Mouse (Mus musculus): ENCODE measurements around the gene Riox1. TPM values are rescaled to one million over a fixed set of nuclear protein-coding genes. Genes with fewer than 3 reads are reported as not detected.

The Riox1 gene
- polyA plus RNA-seq, 1 experiment from 2014 or later = 18.0 TPM

DNA sequence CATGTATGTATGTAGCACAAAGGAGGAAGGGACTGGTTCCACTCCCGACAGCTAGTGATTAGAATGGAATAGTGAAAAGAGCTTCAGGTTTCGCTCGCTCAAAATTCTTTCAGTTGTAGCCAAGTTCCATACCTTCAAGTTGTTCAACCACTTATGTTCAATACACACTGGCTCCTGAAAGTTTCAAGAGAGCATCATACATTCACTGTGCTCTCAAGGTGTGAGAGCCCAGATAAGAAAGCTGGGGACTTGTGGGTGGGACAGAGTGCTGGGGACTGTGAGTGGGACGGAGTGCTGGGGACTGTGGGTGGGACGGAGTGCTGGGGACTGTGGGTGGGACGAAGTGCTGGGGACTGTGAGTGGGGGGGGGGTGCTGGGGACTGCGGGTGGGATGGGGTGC, 14.8 kb downstream of the Riox1 start:
- H3K4me3 ChIP-seq (ENCODE audit: low read depth, low read length) = no peak overlapping the region
- no peaks in the 10 kb centered on the region for H3K4me1 ChIP-seq (replicated peaks; ENCODE audit: control insufficient read depth, insufficient read depth, low read length)
- 84% methylated on average over 6 of the region's 7 CpGs for WGBS
- no peak overlapping the region for H3K9ac ChIP-seq (ENCODE audit: low read length)
- no peaks in the 10 kb centered on the region for H3K36me3 ChIP-seq (ENCODE audit: control insufficient read depth, insufficient read depth, low read length)
- no peak overlapping the region for H3K27ac ChIP-seq (ENCODE audit: low read depth, low read length)
- no peak for ATAC-seq (replicated peaks; ENCODE audit: low FRiP score)
- H3K27me3 ChIP-seq (ENCODE audit: control insufficient read depth, insufficient read depth, low read length) = no peaks in the 10 kb centered on the region
- no peak for DNase-seq (ENCODE audit: low spot score)
- no peaks in the 10 kb centered on the region for H3K9me3 ChIP-seq (ENCODE audit: control insufficient read depth, low read length)
- no peak overlapping the region for H3K4me2 ChIP-seq (ENCODE audit: low read depth, low read length, severe bottlenecking)

DNA sequence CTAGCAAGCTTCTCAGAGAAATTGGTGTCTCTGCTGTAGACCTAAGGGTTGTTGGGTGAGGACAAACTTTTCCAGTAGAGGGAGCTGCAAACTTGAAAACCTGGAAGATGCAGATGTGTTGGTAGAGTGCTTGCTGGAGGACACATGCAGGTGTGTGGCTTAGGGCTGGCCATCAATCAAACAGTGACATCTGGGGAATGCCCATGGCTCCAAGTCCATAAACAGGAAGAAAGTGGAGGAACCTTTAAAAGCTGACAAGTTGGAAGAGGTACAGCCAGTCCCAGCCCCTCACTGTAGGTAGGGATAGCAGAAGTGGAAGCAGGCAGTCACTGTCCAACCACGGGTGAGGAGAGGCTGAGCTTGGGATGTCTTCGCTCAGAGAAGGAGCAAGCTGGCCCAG, 21.7 kb downstream of the Riox1 start:
- no peak for DNase-seq (ENCODE audit: low spot score)
- Histone ChIP-seq H3K9ac (ENCODE audit: low read length) (no peak overlapping the region), H3K36me3 (ENCODE audit: control insufficient read depth, insufficient read depth, low read length) (no peaks in the 10 kb centered on the region), H3K27me3 (ENCODE audit: control insufficient read depth, insufficient read depth, low read length) (no peaks in the 10 kb centered on the region), H3K9me3 (ENCODE audit: control insufficient read depth, low read length) (0 out of 2 replicates have a peak, but pooled peaks cover 3% of the 10 kb centered on the region), H3K4me3 (ENCODE audit: low read depth, low read length) (no peak overlapping the region), H3K4me2 (ENCODE audit: low read depth, low read length, severe bottlenecking) (no peak overlapping the region), H3K4me1 (replicated peaks; ENCODE audit: control insufficient read depth, insufficient read depth, low read length) (no peaks in the 10 kb centered on the region), H3K27ac (ENCODE audit: low read depth, low read length) (no peak overlapping the region)
- 85% methylated on average over 2 of the region's 2 CpGs for WGBS
- no peak for ATAC-seq (replicated peaks; ENCODE audit: low FRiP score)

DNA sequence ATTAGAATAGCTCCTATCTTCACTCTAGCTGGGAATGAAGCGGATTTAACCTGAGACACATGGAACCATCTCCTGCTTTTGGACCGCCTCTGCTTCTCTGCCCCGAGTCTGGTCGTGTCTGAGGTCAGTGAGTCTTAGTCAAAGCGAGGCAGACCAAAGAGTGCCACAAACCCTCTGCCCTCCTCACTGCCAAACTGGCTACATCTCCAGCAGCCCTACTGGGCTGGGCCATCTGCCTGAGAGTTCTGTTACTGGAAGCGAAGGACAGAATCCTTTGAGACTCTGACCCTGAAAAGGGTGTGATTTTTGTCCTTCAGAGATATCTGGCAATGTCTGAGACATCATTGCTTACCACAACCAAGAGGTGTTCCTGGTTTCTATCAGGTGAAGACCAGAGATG, 28.5 kb downstream of the Riox1 start:
- H3K27ac ChIP-seq (ENCODE audit: low read depth, low read length) = no peak overlapping the region
- DNase-seq (ENCODE audit: low spot score) = no peak
- no peaks in the 10 kb centered on the region for H3K4me1 ChIP-seq (replicated peaks; ENCODE audit: control insufficient read depth, insufficient read depth, low read length)
- no peak overlapping the region for H3K4me2 ChIP-seq (ENCODE audit: low read depth, low read length, severe bottlenecking)
- no peak overlapping the region for H3K9ac ChIP-seq (ENCODE audit: low read length)
- H3K27me3 ChIP-seq (ENCODE audit: control insufficient read depth, insufficient read depth, low read length) = no peaks in the 10 kb centered on the region
- no peaks in the 10 kb centered on the region for H3K36me3 ChIP-seq (ENCODE audit: control insufficient read depth, insufficient read depth, low read length)
- WGBS = 91% methylated on average over 6 of the region's 6 CpGs
- 0 out of 2 replicates have a peak, but pooled peaks cover 3% of the 10 kb centered on the region for H3K9me3 ChIP-seq (ENCODE audit: control insufficient read depth, low read length)
- ATAC-seq (replicated peaks; ENCODE audit: low FRiP score) = no peak
- no peak overlapping the region for H3K4me3 ChIP-seq (ENCODE audit: low read depth, low read length)

DNA sequence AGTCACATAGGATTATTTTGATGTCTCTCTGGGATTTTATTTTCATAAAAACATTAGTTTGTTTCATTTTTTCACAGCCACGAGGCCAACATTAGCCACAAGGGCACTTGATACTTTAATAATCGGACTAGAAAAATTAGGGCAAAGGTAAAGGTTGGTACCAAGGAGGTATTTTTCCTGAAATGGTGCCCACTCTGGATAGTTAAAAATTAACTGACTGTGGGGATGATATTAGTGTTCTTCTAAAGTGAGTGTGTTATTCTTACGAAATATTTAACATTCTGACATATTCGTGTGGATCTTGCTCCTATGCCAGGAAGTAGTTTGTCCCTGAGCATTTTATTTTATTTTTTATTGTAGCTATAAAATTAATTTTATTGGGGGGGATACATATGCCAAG, 31.2 kb downstream of the Riox1 start:
- H3K36me3 ChIP-seq (ENCODE audit: control insufficient read depth, insufficient read depth, low read length) = no peaks in the 10 kb centered on the region
- no peaks in the 10 kb centered on the region for H3K27me3 ChIP-seq (ENCODE audit: control insufficient read depth, insufficient read depth, low read length)
- ATAC-seq (replicated peaks; ENCODE audit: low FRiP score) = no peak
- no peak for DNase-seq (ENCODE audit: low spot score)
- H3K27ac ChIP-seq (ENCODE audit: low read depth, low read length) = no peak overlapping the region
- H3K9me3 ChIP-seq (ENCODE audit: control insufficient read depth, low read length) = no peaks in the 10 kb centered on the region
- no peak overlapping the region for H3K9ac ChIP-seq (ENCODE audit: low read length)
- H3K4me3 ChIP-seq (ENCODE audit: low read depth, low read length) = no peak overlapping the region
- no peaks in the 10 kb centered on the region for H3K4me1 ChIP-seq (replicated peaks; ENCODE audit: control insufficient read depth, insufficient read depth, low read length)
- WGBS = 84% methylated on average over 4 of the region's 4 CpGs
- no peak overlapping the region for H3K4me2 ChIP-seq (ENCODE audit: low read depth, low read length, severe bottlenecking)

DNA sequence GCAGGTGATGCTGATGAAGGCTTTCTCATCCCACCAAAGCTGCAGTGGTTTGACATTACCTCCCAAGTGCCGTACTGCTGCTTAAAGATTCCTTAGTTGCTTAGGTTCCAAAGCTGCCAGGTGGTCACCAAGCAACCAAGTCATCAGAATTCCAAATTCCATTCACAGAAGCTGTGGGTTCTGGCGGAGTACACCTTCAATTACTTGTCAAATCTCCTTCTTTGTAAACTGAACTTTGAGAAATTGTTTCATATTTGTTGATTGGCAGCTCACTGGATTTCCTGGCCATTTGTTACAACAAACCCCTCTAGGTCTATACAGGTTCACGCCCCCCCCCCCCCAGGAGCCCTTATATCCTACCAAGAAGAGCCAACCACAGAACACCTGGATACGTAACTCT, 34.3 kb downstream of the Riox1 start, which contains the start of gene Heatr4:
Heatr4 (minus strand) TSS at position 101 of the 400 bp plus-strand sequence.
- no peak within 1 kb of the TSS for H3K4me3 ChIP-seq (ENCODE audit: low read depth, low read length)
- no peak within 1 kb of the TSS for H3K27ac ChIP-seq (ENCODE audit: low read depth, low read length)
- no peaks in the 10 kb centered on the region for H3K36me3 ChIP-seq (ENCODE audit: control insufficient read depth, insufficient read depth, low read length)
- ATAC-seq (replicated peaks; ENCODE audit: low FRiP score) = no peak
- no peak within 1 kb of the TSS for H3K4me2 ChIP-seq (ENCODE audit: low read depth, low read length, severe bottlenecking)
- H3K4me1 ChIP-seq (replicated peaks; ENCODE audit: control insufficient read depth, insufficient read depth, low read length) = 0 out of 2 replicates have a peak, but pooled peaks cover 3% of the 10 kb centered on the region
- no peaks in the 10 kb centered on the region for H3K27me3 ChIP-seq (ENCODE audit: control insufficient read depth, insufficient read depth, low read length)
- no peak for DNase-seq (ENCODE audit: low spot score)
- no peak within 1 kb of the TSS for H3K9ac ChIP-seq (ENCODE audit: low read length)
- WGBS = 72% methylated on average over 4 of the region's 4 CpGs
- H3K9me3 ChIP-seq (ENCODE audit: control insufficient read depth, low read length) = no peaks in the 10 kb centered on the region

DNA sequence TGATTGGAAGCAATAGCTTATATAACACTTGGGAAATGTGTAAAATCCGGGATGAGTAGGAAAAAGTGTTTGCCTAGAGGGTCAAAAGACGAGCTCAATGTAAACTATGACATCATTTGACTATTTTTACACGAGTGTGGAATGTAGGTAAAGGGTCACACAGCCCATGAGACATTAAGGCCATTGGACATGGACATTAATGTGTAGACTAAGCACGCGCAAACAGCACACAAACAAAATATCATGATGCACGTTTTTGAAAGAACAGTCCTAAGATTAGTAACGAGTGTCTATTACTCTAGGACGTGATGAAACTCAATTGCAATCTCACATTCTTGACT, 36.8 kb downstream of the Riox1 start:
- Histone ChIP-seq H3K36me3 (ENCODE audit: control insufficient read depth, insufficient read depth, low read length) (no peaks in the 10 kb centered on the region), H3K9ac (ENCODE audit: low read length) (peak overlapping the region; percentile 73; the same call in 1 of the 2 replicates), H3K9me3 (ENCODE audit: control insufficient read depth, low read length) (no peaks in the 10 kb centered on the region), H3K4me2 (ENCODE audit: low read depth, low read length, severe bottlenecking) (peak overlapping the region; percentile 61), H3K4me3 (ENCODE audit: low read depth, low read length) (peak overlapping the region; percentile 53), H3K27ac (ENCODE audit: low read depth, low read length) (no peak overlapping the region), H3K27me3 (ENCODE audit: control insufficient read depth, insufficient read depth, low read length) (no peaks in the 10 kb centered on the region), H3K4me1 (replicated peaks; ENCODE audit: control insufficient read depth, insufficient read depth, low read length) (0 out of 2 replicates have a peak, but pooled peaks cover 3% of the 10 kb centered on the region)
- DNase-seq (ENCODE audit: low spot score) (no peak), ATAC-seq (replicated peaks; ENCODE audit: low FRiP score) (0 out of 2 replicates have a peak, but pooled peaks have one; percentile 9)
- 41% methylated on average over 8 of the region's 8 CpGs for WGBS

DNA sequence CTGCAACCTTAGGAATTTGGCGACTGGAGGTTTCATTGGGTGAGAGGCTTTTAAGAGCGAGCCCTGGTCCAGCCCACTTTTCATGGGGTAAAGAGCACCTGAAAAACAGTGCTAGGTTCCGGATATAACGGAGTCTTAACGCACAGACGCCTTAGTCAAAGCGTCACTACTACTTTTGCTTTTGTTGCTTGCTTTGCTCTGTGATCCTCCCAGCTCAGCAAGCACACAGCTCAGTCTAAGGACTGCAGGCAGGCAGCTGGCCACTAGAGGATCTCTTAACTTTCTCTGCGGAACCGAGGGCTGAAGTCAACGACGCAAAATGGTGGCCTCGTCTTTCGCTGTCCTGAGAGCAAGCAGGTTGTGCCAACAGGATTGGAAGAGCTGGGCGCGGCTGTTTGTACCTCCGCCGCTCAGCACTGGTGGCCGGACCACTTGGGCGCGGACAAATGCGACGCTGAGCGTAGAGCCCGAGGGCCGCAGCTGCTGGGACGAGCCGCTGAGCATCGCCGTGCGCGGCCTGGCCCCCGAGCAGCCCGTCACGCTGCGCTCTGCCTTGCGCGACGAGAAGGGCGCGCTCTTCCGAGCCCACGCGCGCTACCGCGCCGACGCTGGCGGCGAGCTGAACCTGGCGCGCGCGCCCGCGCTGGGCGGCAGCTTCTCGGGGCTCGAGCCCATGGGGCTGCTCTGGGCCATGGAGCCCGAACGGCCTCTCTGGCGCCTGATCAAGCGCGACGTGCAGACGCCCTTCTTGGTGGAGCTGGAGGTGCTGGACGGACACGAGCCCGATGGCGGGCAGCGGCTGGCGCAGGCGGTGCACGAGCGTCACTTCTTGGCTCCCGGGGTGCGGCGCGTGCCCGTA, 37.4 kb downstream of the Riox1 start, which contains the start of gene Acot2:
Acot2 (plus strand) TSS at position 279 of the 859 bp plus-strand sequence.
- ATAC-seq (replicated peaks; ENCODE audit: low FRiP score) (peak; percentile 88), DNase-seq (ENCODE audit: low spot score) (peak; percentile 82)
- WGBS = under 1% methylated on average over 80 of the region's 80 CpGs
- Histone ChIP-seq H3K36me3 (ENCODE audit: control insufficient read depth, insufficient read depth, low read length) (no peaks in the 10 kb centered on the region), H3K9me3 (ENCODE audit: control insufficient read depth, low read length) (no peaks in the 10 kb centered on the region), H3K27me3 (ENCODE audit: control insufficient read depth, insufficient read depth, low read length) (no peaks in the 10 kb centered on the region), H3K27ac (ENCODE audit: low read depth, low read length) (peak within 1 kb of the TSS; percentile 44; the same call in 1 of the 2 replicates), H3K9ac (ENCODE audit: low read length) (peak within 1 kb of the TSS; percentile 73), H3K4me3 (ENCODE audit: low read depth, low read length) (peak within 1 kb of the TSS; percentile 53), H3K4me1 (replicated peaks; ENCODE audit: control insufficient read depth, insufficient read depth, low read length) (0 out of 2 replicates have a peak, but pooled peaks cover 3% of the 10 kb centered on the region), H3K4me2 (ENCODE audit: low read depth, low read length, severe bottlenecking) (peak within 1 kb of the TSS; percentile 61)

DNA sequence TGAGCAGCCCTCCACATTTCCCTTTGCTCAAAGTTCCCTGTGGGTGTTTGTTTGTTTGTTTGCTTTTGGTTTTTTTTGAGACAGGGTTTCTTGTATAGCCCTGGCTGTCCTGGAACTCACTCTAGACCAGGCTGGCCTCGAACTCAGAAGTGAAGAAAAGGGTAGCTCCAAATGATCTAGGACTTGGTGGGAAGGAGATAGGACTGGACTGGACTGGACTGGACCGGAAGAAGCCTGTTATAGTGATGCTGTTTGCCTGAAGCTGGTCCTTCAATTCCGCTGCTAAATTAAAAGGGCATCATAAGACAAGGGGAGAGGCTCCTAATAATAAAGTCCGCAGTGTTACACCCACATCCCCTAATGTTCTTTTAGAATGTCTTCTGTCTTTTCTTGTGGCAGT, 38.1 kb downstream of the Riox1 start:
- H3K27ac ChIP-seq (ENCODE audit: low read depth, low read length) = no peak overlapping the region
- H3K27me3 ChIP-seq (ENCODE audit: control insufficient read depth, insufficient read depth, low read length) = no peaks in the 10 kb centered on the region
- H3K36me3 ChIP-seq (ENCODE audit: control insufficient read depth, insufficient read depth, low read length) = no peaks in the 10 kb centered on the region
- peak overlapping the region; percentile 53 for H3K4me3 ChIP-seq (ENCODE audit: low read depth, low read length)
- no peak for DNase-seq (ENCODE audit: low spot score)
- peak overlapping the region; percentile 73 for H3K9ac ChIP-seq (ENCODE audit: low read length)
- 0 out of 2 replicates have a peak, but pooled peaks have one; percentile 32 for ATAC-seq (replicated peaks; ENCODE audit: low FRiP score)
- H3K9me3 ChIP-seq (ENCODE audit: control insufficient read depth, low read length) = no peaks in the 10 kb centered on the region
- WGBS = 75% methylated on average over 4 of the region's 4 CpGs
- H3K4me2 ChIP-seq (ENCODE audit: low read depth, low read length, severe bottlenecking) = peak overlapping the region; percentile 61
- H3K4me1 ChIP-seq (replicated peaks; ENCODE audit: control insufficient read depth, insufficient read depth, low read length) = 0 out of 2 replicates have a peak, but pooled peaks cover 3% of the 10 kb centered on the region

Data from forebrain, embryonic 11.5 days (tissue).